Mouse (Mus musculus): ENCODE results near the gene Cdh4.

The Cdh4 gene

DNA sequence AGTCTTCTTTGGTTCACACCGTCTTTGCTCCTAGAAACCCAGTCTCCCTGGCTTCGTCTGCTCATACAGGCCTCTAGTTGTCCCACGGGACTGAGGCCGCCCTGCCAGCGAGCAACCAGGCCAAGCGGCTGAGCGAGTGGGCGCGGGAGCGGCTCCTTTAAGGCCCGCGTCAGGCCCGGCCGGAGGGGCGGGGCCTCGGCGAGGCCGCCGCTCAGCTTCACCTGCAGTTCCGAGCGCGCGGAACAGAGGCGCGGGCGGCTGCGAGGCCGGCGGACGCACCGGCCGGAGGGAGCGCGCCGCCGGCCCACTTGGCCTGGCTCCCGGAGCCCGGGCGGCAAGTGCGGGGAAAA lies at the start of gene Cdh4:
TSS of gene Cdh4 (plus strand) at position 241 of the 350 bp plus-strand sequence.
- in situ Hi-C loops (cut with MboI, MseI): no loop called here

DNA sequence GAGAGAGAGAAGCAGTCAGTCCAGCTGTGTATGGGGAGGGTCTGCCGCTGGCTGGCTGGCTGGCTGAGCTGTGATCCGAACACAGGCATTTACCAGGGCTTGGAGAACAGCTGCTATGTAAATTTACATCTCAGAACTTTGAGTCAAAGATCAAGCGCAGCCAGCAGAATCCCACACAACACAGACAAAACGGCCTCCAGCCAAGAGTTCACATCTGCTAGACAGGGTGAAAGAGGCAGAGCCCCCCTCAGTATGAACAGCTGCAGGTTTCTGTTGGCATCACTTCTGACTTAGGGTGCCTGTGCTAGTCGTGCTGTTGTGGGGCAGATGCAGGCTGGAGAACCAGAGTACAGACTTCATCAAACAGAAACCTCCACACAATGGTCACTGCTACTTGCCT lies 46.8 kb upstream of the Cdh4 start:
- in situ Hi-C loops (cut with MboI, MseI): no loop called here

DNA sequence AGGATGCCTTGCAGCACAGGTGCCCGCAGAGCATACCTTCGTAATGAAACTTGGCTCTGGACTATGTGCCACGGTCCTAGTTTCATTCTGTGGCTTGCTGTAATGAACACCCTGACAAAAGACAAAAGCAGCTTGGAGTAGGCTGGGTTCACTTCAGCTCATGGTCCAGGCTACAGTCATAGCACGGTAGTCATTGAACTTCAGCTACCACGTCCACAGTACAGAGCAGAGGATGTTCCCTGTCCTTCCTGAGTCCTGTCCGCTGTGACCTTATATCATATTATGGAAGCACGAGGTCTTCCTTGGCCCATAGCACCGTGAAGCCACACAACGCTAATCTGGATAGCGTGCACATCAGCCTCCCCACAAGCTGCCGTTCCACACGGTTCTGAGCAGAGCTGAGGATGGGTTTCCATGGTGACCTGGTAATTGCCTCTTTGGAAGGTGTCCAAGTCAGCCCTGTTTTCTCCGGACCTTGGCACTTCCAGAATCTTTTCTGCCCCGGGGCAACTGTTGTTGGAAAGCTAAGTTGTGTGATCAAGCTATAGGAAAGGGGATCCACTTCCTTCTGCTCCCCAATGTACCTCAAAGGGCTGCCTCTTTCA lies 42.5 kb upstream of the Cdh4 start:
- in situ Hi-C loops (cut with MboI, MseI): no loop called here

DNA sequence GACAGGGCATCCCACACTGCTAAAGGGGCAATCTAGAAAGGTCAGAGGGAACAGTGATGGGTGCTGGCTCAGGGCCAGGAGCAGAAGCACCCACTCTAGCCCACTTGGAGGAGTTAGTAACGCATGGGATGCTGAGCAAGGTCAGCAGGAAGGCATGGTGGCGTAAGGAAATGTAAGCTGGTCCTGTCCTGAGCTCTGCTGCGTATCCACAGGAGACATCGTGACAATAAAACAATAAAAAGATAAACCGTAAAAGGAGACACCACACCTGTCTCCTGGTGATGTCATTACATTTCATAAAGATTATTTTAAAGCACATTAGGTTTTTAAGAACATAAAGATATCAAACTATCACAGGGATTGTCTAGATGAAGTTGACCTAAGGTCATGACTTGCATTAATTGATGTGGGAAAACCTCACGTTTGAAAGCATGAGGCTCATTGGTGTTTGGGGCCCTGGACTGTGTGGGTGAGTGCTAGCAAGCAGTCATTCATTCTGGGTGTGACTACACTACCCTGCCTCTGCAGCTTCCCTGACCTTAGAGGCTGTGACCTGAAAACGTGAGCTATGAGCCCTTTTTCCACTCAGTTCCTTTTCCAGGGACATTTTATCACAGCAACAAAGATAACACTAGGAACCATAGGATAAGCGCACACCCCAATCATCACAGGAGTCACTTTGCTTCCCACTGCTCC lies 31.2 kb upstream of the Cdh4 start:
- in situ Hi-C loops (cut with MboI, MseI): loop anchor here in 1 of 2 experiments (10.0 kb wide), 1 partner anchor 814 kb away; the partner anchor contains the start of gene Lama5

DNA sequence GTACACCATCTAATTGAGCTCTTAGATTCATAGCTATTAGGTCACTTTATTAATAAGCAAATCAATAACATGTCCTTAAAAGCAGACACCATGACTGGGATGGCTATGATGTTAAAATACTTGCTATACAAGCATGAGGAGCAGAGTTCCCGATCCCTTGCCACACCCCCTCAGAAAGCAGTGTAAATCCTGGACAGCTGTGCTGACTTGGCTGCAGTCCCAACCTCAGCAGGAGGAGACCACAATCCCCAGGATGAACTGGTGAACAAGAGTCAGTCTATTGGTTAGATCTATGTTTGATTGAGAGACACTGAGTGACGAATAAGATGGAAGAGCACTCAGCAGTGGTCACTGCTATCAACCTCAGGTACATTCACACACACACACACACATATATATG lies 29.3 kb upstream of the Cdh4 start:
- in situ Hi-C loops (cut with MboI, MseI): loop anchor here in 1 of 2 experiments (10.0 kb wide), 1 partner anchor 812 kb away; the partner anchor contains the start of gene Lama5

DNA sequence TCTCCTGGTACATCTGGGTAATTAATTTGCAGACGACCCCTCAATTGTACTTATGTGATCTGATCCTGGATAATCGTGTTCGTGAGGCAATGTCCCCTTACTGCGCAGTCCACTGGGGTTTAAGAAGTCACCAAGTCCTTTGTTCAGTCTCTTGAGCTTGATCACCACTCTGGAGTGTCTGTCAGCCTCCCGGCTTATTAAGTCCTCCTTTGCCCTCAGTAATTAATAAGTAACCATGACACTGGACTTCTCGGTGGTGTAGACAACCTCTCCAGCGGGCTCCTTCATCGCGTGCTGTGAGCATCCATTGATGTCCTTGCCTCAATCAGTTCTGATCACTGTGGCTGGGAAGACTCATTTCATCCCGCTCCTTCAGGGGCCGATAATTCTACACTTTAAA lies 28.0 kb upstream of the Cdh4 start:
- in situ Hi-C loops (cut with MboI, MseI): loop anchor here in 1 of 2 experiments (10.0 kb wide), 1 partner anchor 811 kb away; the partner anchor contains the start of gene Lama5

DNA sequence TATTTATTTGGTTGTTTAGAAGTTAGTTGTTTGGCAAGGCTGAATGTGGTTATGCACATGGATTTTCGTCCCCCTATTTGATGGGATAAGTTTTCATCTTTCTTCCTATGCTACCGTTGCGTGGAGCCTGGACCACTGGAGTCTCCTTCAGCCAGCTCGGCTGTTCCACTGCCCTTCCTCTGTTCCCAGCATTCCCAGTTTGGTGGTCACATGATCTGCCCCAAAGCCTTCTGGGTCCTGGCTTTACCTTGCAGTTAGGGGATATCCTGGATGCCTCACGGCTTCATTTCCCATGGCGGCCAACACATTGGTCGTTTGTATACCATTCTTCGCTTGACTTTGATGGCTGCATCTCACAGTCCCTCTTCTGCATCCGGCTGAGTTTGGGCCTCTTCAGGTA lies 27.5 kb upstream of the Cdh4 start:
- in situ Hi-C loops (cut with MboI, MseI): loop anchor here in 1 of 2 experiments (10.0 kb wide), 1 partner anchor 810 kb away; the partner anchor contains the start of gene Lama5

DNA sequence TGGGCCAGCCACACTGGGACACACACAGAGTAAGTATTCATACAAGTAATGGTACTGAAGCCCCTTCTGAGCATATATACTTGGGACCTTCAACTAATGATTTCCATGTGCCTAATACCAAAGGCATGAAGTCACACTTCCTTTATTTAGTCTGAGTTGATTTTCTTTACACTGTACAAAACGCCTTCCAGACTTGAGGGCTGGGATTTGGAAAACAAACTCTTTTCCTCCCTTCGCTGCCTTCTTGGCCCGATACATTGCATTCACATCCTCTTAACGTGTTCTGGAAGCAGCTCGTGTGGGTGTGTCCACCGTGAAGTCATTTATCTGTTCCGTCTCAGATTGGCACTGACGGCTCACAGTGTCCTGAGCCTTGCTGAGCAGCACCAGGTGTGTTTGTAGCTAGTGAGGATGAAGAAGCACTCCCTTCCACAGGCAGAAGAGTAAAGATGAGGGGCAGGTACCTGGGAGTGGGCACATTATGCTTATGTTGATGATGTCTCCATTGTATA lies 26.3 kb upstream of the Cdh4 start:
- in situ Hi-C loops (cut with MboI, MseI): loop anchor here in 1 of 2 experiments (10.0 kb wide), 1 partner anchor 809 kb away; the partner anchor contains the start of gene Lama5

DNA sequence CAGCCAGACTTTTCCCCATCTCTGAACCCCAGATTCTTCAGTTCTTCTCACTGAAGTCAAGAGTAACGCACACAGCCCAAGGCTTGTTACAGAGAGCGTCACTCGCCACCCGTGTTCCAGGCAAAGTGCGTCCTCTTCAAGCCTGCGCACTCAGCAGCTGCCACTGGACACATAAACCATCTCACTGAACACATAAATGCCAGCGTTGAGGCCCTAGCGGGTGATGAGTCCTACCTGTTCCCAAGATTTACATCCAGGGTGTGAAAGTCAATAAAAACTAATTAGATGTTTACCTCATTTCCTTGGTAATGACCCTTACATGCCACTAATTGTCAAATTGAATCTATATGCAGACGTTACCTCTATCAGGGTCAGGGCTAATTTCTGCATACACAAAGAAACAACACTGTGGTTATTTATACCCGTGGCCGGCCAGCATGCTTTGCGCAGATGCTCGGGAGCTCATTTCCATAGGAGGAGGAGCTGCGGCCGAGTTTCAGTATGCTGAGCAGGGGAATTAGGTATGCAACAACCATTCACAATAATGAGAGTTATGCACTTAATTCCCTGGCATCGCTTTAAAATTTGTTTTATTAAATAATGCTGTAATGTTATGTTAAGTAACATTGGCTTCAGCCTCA lies 25.5 kb upstream of the Cdh4 start:
- in situ Hi-C loops (cut with MboI, MseI): loop anchor here in 1 of 2 experiments (10.0 kb wide), 1 partner anchor 808 kb away; the partner anchor contains the start of gene Lama5

DNA sequence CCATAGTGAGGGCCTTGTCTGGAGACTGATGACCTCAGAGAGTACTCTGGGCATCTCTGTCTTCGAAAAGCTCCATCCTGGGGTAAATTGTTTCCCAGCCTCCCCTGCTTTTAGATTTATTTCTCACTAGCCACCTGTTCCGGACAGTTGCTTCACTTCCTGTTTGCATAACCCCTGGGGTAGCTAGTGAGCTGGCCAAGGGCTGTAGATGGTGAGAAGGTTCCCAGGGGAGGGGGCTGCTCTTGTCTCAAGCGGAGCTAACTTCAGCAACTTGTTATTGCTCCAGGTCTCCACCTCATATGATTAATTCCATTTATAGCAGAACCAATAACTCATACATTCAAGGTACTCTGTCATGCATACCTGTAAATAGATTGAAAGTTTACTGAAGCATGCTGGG lies 16.6 kb upstream of the Cdh4 start:
- in situ Hi-C loops (cut with MboI, MseI): no loop called here

DNA sequence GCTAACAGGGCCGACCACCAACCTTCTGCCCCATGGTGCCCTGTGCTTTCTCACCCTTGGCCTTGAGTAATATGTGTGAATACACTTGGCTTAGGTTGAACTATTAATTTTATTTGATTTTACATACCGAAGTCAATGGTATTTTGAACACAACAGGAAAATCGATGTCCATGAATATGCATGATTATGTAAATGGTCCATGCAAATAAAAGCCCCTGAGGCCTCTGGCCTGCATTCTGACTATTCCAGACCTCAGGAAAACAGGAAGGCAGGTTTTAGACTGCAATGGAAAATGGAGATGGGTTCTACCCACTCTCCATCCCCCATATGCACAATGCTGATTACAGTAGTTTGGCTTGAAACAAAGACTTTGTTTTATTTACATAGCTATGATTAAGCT lies 13.3 kb upstream of the Cdh4 start:
- in situ Hi-C loops (cut with MboI, MseI): no loop called here

DNA sequence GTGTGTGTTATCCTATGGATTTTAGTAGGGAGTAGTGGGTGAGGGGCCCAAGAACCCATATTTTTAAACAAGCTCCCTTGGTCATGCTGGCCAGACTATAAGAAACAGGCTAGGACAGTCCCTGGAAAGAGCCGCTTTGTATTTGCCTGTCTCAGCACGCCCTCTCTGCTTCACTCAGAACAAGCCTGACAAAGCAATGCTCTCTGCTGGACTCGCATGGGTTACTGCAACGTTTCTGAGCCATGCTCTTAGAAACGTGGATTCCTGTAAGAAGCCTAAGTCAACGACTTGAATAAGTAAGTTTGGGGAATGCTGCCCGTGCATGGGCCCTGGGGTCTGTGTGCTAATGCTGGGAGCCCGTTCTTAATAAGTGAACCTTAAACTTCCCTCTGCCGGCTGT lies 2.1 kb upstream of the Cdh4 start:
- in situ Hi-C loops (cut with MboI, MseI): no loop called here

DNA sequence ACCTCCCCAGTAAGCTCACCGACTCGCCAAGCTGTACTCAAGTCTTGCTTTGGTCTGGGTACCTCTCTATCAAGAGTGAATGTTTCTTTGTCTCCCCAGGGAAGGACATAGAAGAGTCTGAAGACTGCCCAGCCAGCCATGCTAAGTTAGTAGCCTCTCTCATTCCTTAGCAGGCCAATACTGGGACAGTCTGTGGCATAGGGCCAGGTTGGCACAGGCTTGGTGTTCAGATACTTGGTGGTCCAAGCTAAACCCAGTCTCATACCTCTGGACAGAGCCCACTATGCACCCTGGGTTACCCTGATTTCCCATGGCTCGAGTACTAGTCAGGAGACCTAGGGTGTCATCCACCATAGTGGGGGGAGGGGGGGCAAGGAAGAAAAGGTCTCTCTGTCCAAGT lies 1.1 kb upstream of the Cdh4 start:
- in situ Hi-C loops (cut with MboI, MseI): no loop called here

DNA sequence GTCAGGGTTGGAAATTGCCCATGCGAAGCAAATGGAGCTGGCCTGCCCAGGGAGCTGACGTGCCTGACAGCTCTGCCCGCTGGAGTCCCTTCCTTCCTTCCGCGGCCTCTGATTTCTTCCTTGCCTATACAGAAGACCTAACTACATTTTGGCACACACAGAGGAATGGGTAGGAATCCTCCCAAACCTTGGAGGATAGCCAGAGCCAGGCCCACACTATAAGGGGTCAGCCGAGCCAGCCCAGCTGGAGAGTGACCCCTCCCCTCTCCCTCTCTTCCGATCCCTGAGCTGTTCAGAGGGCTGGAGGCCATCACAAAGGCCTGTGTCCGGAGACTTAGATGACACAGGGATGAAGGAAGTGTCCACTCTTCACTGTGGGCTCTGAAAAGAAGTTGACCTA lies 514 bp upstream of the Cdh4 start:
- in situ Hi-C loops (cut with MboI, MseI): no loop called here

DNA sequence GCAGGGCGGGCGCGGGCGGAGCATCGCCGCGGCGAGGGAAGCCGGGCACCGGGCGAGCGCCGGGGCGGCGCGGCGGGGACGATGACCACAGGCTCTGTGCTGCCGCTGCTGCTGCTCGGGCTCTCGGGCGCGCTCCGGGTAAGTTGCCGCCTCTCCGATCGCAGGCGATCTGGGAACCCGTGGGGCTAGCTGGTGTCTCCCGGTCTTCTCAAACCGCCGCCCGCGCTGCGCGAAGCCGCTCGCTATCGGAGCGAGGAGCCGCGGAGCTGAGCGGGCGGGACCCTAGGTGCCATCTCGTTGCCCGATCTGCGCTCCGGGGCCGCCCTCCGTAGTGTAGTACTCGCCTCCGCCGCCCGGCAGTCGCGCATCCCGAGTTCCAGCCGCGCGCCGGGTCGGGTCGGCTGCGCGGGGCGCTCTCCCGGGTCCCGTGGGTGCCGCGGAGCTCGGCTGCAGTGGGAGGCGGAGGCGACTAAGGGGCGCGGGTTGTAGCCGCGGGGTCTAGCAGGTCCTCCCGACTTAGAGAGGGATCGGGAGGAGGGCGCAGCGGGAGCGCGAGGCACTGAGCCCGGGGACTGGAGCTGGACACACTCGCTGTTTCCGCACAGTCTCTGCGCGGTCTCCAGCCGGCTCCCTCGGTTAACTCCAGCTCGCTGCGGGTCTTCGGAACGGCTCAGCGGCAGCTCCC lies 452 bp downstream of the Cdh4 start:
- in situ Hi-C loops (cut with MboI, MseI): no loop called here

DNA sequence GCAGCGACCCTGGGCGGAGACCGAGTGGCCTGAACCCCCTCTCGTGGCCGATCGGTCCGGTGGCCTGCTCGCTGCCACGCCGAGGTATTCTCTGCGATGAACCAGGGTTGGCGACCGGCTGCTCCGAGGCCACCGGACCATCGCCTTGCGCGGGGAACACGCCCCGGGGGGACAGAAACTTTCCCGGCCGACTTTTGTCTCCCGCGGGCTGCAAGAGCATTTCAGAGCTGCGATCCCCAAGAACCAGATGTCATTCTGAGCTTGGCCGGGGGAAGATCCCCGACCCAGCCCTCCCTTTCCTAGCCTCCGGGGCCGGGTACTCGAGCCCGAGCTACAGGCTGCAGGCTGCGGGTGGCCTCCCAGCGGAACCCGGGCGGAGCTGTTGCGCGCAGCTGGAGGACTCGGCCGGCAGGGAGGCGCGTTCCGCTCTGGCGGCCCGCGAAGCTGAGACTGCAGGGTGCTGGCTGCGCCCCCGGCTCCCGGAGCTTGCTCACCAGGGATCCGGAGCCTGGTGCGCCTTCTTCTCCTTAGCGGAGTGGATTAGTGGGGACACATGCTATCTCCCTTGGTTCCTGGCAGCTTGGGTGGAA lies 1.1 kb downstream of the Cdh4 start:
- in situ Hi-C loops (cut with MboI, MseI): no loop called here

DNA sequence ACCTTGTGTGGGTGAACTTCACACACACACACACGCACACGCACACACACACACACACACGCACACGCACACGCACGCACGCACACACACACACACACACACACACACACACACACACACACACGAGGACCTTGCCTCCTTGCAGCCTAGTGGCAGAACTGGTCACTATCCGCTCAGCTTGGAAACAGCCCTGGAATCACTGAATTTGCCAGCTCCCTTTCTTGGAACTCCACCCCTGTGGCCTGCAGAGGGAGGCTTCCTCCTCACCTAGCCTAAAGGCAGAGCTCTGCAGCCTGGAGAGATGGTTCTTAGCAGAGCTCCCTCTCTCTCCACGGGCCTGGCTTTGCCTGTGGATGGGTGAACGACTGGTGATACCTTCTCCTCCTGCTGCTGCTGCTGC lies 1.7 kb downstream of the Cdh4 start:
- in situ Hi-C loops (cut with MboI, MseI): no loop called here

DNA sequence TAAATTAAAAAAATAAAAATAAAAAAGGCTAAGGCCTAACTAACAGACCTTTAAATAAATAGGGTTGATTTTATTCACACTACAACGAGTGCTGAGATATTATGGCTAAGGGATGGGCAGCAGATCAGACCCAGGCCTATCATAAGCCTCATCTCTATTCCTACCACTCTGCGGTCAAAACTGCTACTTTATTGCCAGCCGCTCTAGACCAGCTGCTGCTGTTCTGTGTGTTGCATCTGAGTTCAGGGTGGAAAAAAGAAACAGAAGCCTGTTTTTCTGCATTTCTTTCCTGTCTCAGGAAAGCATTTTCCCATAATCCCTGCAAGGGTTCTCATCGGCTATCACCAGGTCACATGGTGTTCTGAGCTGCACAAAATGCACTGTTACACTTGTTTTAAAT lies 6.0 kb downstream of the Cdh4 start:
- in situ Hi-C loops (cut with MboI, MseI): no loop called here

DNA sequence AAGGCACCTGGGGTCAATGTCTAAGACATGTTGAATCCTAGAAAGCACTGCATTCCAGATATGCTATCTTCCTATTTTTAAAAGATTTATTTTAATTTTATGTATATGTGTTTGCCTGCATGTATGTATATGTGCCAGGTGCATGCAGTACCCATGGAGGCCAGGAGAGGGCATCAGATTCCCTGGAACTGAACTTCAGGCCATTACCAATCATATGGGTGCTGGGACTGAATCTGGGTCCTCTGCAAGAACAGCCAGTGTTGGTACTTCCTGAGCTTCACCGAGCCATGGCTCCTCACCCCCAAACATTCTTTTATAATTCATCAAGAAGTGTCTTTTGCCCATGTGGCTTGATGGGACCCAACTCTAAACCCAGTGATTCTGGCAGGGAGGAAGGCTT lies 6.8 kb downstream of the Cdh4 start:
- in situ Hi-C loops (cut with MboI, MseI): no loop called here

DNA sequence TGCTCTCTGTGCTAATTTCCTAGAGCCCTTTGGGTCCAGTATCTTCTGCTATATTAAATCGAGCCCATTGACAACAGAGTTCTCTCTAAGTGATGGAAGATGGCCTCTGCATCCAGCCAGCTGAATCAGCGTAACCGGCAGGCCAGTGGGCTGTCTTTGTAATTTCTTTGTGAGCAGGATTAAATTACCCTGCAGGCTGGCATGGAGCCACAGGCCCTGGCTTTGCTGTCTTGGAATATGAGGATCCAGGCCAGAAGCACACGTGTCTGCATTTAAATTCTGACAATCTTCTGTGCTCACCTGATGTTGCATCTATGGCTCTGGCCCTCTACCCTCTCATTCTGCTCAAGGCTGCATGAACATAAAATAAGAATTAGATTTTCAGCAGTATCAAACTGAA lies 17.0 kb downstream of the Cdh4 start:
- in situ Hi-C loops (cut with MboI, MseI): no loop called here

DNA sequence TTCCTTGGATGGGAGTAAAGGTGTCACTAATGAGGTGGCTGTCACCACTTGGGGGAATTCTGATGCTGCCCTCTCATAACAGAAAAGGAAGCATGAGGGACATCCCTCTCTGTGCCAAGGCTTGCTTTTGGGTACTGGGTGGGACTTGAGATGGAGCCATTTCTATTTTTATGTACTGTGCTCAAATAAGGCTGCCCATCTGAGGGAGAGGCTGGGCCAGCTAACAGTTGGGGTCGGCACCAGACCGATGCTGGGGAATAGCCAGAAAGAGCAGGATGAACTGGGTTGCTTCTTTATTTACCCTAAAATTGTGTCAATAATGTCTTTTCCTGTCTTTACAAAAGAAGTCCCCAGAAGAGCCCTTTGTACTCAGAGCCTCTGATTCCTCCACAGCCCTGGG lies 17.4 kb downstream of the Cdh4 start:
- in situ Hi-C loops (cut with MboI, MseI): no loop called here

DNA sequence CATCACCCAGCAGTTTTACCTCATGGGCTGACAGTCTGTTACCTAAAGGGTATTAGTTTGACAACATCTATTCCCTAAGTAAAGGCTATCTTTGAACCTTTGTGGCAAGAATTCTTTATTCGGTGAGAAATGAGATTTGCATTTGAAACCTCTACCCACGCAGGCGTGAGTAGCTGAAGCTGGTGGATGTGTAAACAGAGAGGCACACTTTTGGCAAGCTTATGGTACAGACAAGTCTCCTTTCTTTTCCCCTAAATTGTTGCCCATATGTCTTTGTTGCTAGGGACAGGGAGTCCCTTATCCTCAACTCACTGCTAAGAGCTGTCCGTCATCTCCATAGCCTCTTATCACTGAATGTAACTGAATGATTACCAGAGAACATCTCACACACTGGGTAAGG lies 21.3 kb downstream of the Cdh4 start:
- in situ Hi-C loops (cut with MboI, MseI): no loop called here
